Mouse (Mus musculus) adrenal gland, postnatal 10 days (tissue): ENCODE data around the gene Olfr461. TPM values are rescaled to one million over a fixed set of nuclear protein-coding genes. Genes with fewer than 3 reads are reported as not detected.
"Not testable (repeated sequence)": the region's sequence is repeated elsewhere in the genome, so short reads cannot be mapped to it uniquely, and the experiment has no call there.

Experiments
- DNase-seq: peaks from one replicate; pipeline ENCODE4 v3.0.0; 2021; ENCODE audit warnings: mixed read lengths
- long read RNA-seq, 2 experiments: library from polyadenylated mRNA; stranded (forward); transcript quantifications; one replicate each; pipeline ENCODE4 v2.0.0; 2021
- total RNA-seq, 2 experiments: library from RNA; stranded (reverse); gene quantifications; 2 replicates each; pipeline ENCODE4 v1.2.3; 2021

Gene Olfr461
- total RNA-seq, result not detected
- long read RNA-seq, experiment 1, result 0 reads
- long read RNA-seq, experiment 2, result 0 reads

GRCm38 (mm10) chr6:40554950-40555349 lies at the start of gene Olfr461:
TSS of gene Olfr461 (minus strand) at chr6:40555050.
- no peak for DNase-seq

DNA sequence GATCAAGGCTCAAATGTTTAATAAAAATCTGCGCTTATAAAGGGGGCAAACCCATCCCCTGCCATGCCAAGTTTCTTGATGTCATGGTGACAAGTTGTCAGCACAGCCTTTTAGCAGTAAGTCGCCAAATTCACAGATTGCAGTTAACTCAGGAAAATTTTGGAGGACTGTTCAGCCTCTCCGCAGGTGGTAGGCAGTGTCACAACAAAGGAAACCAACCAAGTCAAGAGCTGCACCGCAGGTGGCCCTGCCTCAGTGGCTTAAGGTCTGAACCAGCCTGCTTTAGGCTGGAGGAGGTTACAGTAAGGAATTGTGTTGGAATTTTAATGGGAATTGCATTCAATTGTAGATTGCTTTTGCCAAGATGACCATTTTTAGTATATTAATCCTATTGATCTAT lies 43.7 kb upstream of the Olfr461 start:
- DNase-seq, result not testable (repeated sequence)

- DNase-seq, result no peak
Observed at GRCm38 (mm10) chr6:40594804-40595550, 40.1 kb upstream of the Olfr461 start.

DNA sequence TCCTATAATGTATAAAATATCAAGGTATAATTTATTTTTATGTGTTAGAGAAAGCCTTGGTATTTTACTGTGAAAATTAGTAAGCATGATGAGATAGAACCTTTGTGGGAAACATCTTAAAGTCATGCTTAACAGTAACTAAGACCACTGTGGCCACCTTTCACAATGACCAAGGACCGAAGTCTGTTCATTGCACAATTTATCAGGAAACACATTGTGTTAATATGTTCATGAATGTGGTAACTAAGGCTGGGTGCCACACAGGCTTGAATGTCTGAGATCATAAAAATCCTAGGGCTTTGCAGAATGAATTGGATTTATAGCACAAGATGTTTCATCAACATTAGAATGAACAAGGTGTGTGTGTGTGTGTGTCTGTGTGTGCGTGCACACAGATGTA lies 33.5 kb upstream of the Olfr461 start:
- DNase-seq, result no peak

DNA sequence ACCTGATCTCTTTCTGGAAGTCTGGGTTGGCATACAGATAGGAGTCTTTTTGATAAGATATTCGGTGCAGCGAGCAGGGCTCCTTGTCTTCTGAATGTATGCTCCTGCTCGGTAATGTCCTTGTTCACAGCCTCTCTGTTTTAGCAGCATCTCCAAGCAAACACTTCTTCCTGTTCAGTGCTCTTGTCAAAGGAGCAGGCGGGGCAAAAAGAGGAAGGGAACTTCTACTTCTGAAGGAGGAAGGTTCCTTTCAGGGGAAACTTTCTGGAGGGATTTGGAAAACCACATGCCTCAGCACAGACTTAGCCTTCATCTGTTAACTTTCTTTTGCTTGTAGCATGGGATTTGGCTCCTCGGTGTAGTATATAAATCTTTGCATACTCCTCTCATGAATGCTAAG lies 30.8 kb upstream of the Olfr461 start, which contains the start of gene Clec5a:
Gene Clec5a (minus strand): TSS at position 177 of the 400 bp plus-strand sequence.
- DNase-seq, result no peak

- DNase-seq, result no peak
Observed at GRCm38 (mm10) chr6:40584336-40584735, 29.5 kb upstream of the Olfr461 start.

- no peak for DNase-seq
Observed at GRCm38 (mm10) chr6:40576305-40576704, 21.5 kb upstream of the Olfr461 start.

DNA sequence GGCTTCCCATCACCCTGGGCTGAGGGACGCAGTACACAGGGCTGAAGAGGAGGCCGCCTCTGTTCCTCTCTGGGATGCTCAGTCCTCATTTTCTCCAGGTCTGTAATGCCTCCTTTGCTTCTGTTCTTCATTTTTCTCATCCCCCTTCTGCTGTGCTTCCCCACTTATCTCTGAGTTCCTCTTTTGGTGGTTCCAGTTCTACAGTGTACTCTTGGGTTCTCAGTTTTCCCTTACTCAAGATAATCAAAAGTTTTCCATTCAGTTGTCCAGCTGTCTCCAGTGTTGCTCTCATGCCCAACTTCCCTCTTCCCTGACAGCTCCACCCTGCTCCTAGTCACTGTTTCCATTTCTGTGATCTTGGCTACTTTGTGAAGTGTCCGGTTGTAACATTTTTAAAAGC lies 18.8 kb upstream of the Olfr461 start:
- no peak for DNase-seq

DNA sequence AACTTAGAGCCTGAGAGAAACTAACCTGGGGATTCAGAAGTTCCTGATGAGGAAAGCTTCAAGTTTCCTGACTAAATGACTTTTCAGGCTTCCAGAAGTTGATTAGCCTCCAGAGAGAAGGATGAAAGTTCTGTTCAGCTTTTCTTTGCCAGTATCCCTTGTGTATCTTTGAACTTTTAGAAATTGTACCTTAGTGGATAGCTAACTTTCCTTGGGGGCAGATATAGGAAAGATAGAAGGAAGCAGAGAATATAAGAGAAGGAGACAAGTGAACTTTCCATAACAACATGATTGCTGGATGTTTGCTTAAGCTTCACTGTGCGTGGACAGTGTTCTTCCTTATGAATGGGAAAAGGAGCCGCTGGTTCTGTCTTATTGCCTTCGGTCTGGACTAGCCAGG lies 14.3 kb upstream of the Olfr461 start, which contains the start of gene Olfr460:
Gene Olfr460 (plus strand): TSS at position 301 of the 400 bp plus-strand sequence.
- DNase-seq, result no peak

- no peak for DNase-seq
Observed at GRCm38 (mm10) chr6:40544690-40545089, 10.2 kb downstream of the Olfr461 start.

DNA sequence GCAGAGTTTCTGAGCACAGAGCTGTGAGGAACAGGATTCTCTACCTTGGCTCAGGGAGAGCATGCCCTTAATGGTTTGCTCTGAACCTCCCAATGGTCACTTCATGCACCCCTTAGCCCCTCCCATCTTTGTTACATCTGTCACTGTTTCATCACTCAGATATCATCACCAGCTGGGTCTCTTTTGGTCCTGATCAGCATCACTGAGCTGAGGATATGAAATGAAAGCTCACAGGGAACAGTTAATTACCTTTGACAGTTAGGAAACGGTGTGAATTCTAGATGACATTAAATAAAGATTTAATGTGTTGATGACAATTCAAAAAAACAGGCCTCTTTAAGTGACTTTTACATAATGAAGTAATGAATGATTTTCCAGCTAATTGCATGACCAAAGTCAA lies 35.4 kb downstream of the Olfr461 start, which contains the start of gene Prss37:
Gene Prss37 (minus strand): TSS at position 101 of the 400 bp plus-strand sequence.
- no peak for DNase-seq

GRCm38 (mm10) chr6:40493229-40493628 lies 61.6 kb downstream of the Olfr461 start, which contains the start of gene Tas2r108:
TSS of gene Tas2r108 (plus strand) at chr6:40493529.
- DNase-seq, result no peak

Other genes with a start within 250 kb of the Olfr461 start
- 10 to 100 TPM; 32.3 to 39.3 TPM for gene Agk, start 229.9 kb downstream of the Olfr461 start, total RNA-seq
- gene E330009J07Rik, start 118.9 kb downstream of the Olfr461 start, total RNA-seq, result 10 to 100 TPM; 14.0 to 16.4 TPM
- not detected for gene Wee2, start 116.0 kb downstream of the Olfr461 start, total RNA-seq
- gene Ssbp1, start 83.7 kb downstream of the Olfr461 start, total RNA-seq, result 10 to 100 TPM; 56.9 to 70.5 TPM
- gene Tas2r137, start 63.8 kb downstream of the Olfr461 start, total RNA-seq, result not detected
- gene Tas2r108, start 61.5 kb downstream of the Olfr461 start, total RNA-seq, result not detected
- gene Prss37, start 35.5 kb downstream of the Olfr461 start, total RNA-seq, result not detected
- not detected for gene Olfr460, start 14.4 kb upstream of the Olfr461 start, total RNA-seq
- gene Clec5a, start 30.8 kb upstream of the Olfr461 start, total RNA-seq, result 1 to 10 TPM in 1 of 2 experiments, under 1 TPM in 1; 0.75 to 1.4 TPM
- gene Tas2r138, start 58.3 kb upstream of the Olfr461 start, total RNA-seq, result not detected
- 10 to 100 TPM in 1 of 2 experiments, 1 to 10 TPM in 1; 6.8 to 11.1 TPM for gene Mgam, start 73.8 kb upstream of the Olfr461 start, total RNA-seq